Mouse (Mus musculus) layer of hippocampus, postnatal 25 days (tissue): ENCODE measurements around the gene Mms19. TPM values are rescaled to one million over a fixed set of nuclear protein-coding genes. Genes with fewer than 3 reads are reported as not detected.
A peak's percentile ranks its signal among the peaks of the same experiment; 100 is the strongest.

ENCODE experiments used
- DNase-seq, 2 experiments: peaks; one replicate each; pipeline ENCODE4 v3.0.0; 2022; ENCODE audit warnings: mixed read lengths in 2 of 2, low spot score in 1 of 2; ENCODE audit errors: extremely low spot score in 1 of 2
- total RNA-seq, 2 experiments: library from RNA; stranded (reverse); gene quantifications; 2 replicates each; pipeline ENCODE4 v1.2.3; 2021

The Mms19 gene
- 10 to 100 TPM; 28.6 to 42.0 TPM for total RNA-seq

DNA sequence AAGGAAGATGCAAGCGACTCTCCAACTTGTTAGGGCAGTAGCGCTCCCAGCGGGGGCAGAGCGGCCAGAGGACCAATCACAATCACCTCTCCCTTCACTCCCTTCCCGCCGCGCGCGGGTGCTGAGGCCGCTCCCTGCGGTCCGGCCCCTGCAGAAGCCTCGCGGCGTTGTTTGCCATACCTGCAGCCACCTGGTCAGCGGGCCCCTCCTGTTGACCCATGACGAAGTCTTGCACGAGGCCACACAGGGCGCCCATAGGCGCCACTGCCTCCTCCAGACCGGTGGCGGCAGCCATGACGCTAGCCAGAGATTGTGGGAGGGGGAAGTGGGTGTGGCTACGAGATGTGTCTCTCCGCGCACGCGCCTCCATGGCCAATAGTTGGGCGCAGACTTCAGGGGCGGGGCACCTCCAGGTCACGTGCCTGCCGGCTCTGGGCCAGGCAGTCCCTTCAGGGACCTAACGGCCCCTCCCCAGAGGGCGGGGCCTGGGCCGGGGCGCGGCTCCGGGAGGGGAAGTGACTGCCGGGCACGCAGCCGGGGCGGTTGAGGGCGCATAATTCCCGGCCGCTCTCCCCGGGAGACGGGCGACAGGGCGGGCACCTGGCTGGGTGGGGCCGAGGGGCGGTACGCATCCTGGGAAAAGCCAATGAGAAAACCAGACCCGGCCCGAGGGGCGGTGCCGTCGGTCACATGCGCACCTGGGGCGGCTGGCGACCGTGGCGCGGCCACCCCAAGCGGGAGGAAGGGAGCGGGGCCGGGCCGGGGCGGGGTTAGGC, at the start of gene Mms19:
TSS of gene Mms19 (minus strand) at position 339 of the 776 bp plus-strand sequence.
- DNase-seq, result peak; percentile 86 to 98

DNA sequence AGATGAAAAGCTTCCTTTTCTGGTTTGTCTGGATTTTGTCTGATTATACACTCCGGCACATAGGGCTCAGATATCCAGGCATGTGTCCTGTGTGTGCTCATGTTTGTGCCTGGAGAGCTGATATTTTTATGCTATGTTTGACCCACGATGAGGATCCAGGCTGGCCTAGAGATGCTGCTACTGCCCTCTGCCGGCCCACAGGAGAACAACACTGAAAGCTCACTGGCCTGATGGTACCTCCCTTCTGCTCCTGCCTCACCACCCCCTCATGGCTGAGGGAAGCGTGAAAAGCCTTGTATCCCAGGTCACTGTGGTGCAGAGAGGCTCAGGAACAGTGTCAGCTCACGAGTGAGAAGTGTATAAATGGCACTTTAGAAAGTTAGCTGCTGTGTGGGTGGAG, 45.2 kb upstream of the Mms19 start:
- peak; percentile 76 to 89 for DNase-seq

DNA sequence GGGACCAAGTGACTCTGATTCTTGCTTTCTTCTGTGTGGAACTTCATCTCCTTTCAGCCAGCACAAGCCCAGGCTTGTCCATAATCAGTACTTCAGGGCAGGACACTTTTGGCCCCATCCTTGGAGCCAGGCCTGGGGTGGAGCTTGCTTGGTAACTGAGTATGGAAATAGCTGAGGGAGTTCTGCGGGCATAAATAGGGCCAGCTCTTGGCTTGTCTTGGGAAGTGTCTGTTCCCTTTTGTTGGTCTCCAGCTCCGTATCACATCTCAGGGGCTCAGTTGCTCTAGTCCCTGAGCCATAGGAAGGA, 41.5 kb upstream of the Mms19 start:
- DNase-seq, result no peak

DNA sequence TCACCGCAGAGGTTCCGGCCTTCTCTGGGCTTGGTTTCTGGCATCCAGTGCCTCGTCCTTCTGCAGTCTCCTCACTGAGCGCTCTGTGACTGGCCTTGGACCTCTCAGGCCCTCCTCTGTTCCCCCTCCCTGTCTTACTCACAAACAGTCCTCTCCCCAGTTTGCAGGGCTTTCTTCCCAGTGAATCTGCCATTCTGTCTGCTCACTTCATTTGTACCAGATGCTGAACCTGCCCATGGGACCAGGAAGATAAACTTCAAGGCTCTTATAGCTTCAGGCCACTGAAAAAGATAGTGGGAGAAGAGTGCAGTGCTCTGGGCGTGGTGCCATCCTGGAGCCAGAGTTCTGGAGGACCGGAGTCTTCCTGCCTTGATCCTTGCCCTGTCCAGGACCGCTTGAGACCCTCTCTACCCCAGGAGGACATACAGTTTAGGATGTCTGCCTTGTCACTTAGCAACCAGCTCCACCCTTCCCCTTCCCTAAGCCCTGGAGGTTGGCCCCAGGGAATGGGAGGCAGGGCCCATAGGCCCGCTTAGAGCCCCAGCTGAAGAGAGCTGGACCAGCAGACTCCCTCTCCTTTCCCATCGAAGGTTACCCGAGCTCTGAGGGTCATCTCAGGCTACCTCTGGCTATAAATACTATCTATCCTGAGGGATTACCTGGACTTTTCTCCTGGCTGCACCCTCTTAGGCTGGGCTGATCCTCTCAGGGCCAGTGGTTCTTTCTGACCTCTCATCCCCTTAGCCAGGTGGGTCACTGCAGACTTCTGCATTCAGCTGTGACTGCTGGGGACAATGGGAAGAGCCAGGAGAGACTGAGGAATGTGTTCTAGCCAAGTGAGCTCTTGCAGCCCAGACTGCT, 41.0 kb upstream of the Mms19 start:
- no peak for DNase-seq

DNA sequence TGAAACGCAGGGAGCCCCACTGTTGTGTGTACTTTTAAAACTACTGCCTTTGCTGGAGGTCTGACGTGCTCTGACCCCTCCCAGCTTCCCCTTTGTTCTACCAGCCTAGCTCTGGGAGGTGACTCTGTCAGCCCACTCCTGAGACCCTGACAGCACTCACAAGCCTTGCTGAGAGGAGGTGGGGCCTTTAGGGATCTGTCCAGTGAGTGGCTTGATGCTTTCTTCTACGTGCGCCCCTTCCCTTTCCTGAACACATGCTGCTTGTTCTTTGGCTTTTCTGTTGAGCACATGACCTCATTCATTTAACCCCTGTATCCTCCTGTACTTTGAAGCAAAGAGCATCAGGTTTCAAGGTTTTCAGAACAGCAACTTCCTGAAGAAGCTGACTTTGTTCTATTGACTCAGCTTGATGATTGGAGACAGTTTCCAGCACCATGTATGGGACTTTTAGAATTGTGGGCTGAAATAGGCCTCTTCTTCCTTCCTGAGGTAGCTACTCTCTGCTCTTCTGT, 38.1 kb upstream of the Mms19 start:
- DNase-seq, result no peak

DNA sequence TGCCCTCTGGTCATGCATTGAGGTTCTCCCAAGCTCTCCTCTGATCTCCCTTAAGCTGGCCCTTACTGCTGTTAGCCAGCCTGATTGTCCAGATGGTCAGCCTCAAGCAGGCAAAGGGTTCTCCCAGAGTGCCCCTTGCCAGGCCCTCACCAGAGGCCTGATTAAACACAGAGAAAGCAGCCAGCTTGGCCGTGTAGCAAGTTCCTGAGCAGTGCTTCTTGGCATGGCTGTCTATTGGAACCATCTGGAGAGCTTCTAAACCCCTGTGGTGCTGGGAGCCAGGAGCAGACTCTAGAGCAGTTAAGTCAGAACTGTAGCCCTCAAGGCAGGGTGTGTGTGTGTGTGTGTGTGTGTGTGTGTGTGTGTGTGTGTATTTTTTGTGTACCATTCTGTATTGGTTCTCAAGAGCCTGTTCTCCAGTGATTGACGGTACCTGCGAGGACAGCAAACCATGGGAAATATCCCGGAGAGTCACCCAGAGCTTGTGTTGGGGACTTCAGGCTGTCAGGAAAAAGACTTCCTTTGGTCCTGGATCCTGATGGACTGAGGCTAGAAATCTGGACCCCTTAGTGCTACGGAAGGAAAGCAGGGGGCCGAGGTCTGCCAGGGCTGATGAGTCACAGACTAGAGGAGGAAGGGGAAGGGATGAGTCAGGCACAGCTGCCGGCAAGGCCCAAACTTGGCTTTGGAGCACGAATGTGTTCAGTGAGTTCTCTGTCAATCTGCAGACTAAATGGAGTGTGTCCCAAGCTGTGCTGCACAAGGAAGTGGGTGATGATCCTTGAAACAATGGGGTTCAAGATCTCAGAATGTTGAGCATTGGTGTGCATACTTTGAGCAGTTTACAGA, 36.7 kb upstream of the Mms19 start:
- DNase-seq, result peak; percentile 19 to 24

DNA sequence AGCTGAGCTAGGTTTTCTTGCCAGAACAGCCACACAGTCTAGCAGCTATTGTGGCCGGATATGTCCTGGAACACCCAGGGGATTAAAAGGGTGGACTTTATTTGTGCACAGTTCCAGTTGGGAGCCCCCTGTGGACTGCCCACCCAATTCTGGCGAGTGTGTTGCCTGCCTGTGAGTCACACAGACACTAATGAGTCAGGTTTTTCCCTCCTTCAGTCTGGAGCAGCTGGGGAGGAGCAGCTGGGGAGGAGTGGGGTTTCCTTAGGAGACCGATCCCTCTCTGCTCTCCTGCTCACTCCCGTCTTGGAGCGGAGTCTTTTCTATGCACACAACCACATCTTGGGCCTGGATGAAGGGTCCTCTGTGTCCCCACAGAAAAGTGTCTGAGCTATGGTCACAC, 35.9 kb upstream of the Mms19 start:
- DNase-seq, result peak in 1 of 2 experiments; percentile 17

DNA sequence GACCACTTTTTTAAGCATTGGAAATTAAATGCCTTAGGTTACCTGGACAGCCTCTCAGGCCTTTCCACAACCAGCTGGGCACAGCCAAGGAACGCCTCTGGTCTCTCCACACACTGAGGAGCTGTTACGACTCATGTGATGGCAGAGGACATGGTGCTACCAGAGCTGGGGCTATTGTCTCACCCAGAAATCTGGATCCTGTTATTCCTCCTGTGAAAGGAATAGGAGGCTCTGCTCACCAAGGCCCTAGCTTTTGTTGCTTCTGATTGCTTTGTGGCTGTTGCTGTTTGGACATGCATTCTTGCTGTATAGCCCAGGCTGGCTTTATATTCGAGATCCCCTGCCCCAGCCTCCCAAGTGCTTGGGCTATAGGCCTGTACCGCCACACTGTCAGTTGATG, 35.3 kb upstream of the Mms19 start:
- DNase-seq, result no peak

DNA sequence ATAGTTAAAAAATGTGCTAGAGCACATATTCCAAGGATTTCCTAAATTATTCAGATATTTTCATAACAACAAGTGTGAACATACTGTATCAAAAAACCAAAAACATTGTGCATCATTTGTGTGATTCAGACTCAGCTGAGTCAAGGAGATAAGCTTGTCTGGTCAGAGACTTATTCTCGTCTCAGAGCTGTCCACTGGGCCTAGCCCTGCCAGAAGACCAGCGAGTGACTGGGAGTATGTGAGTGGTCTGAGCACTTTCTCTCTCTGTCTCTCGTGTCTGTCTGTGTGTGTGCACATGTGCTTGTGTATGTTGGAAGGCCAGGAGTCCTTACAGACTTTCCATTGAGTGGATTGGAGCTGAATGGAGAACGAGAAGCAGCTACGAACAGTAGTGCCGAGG, 34.0 kb upstream of the Mms19 start:
- no peak for DNase-seq

DNA sequence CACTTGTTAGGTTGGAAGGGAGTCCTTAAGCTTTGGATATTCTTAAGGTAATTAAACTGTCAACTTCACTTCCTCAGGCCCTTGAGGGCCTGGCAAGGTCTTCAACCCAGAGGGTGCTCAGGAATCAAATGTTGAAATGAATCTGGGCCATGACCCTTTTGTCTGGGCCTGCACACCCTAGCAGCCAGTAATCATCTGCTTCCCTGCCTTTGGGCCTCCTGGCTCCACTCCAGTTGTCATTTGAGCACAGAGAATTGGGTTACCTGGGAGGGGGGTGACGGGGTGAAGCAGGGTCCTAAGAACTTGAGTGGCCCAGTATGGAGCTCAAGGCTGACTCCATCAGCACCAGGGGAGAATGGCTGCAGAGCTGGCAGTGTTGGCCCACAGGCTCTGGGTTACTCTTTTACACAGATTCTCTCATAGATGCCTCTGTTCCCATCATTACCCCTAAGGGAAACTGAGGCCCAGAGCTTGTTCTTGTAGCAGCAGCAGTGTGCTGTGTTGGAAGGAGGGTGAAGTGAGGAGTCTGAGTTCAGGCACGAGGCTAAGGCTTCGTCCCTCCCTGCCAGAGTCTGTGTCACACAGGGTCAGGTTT, 33.4 kb upstream of the Mms19 start:
- DNase-seq, result no peak

DNA sequence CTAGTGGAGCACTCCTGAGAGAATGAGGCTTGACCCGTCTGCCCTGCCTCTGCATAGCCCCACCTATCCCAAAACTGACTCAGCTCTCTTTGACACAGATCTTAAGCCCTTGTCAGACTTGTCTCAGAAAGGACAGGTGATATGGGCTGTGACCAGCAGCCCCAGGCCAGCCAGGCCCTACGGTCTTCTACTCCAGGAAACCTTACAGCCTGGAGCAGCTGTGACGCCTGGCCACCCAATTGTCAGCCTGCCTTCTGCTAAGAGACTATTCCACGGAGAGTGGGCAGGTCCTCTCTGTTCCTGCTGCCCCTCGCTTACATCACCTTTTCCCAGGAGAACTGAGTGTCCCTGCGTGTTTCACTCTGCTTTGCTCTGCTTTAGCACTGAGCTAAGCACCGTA, 30.2 kb upstream of the Mms19 start:
- DNase-seq, result no peak

DNA sequence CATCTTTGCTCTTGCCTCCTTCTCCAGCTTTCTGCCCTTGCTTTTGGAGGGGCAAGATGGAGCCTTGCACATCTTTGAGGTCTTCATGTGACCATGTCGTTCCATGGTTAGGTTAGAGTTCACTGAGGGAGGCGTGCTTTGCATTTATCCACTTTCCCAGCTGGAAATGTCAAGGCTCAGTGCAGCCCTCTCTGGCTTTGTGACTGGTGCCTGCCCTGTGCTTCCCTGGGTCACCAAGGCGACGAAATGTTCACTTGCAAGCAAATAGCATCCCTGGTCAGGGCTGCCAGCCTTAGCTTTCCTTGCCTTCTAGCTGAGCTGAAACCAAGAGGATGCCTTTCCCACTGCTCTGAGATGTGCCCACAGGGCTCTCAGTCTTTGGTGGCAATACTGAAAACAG, 29.5 kb upstream of the Mms19 start:
- DNase-seq, result no peak

DNA sequence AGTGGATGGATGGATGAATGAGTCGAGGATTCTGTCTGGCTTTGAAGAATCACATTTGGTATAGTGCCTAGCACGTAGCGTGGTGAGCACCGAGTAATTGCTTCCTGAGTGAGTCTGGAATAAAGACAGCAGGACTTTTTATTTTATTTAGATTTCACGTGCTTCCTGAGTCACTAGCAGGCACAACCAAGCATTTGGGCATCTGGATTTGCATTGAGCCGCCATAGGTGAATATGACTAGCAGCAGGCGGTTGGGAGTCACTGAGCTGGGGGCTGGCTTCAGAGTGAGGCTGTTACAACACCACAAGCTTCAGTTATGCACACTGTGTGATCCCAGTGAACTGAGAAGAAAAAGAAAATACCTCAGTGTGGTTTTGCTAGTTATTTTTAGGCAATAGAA, 28.1 kb upstream of the Mms19 start:
- no peak for DNase-seq

DNA sequence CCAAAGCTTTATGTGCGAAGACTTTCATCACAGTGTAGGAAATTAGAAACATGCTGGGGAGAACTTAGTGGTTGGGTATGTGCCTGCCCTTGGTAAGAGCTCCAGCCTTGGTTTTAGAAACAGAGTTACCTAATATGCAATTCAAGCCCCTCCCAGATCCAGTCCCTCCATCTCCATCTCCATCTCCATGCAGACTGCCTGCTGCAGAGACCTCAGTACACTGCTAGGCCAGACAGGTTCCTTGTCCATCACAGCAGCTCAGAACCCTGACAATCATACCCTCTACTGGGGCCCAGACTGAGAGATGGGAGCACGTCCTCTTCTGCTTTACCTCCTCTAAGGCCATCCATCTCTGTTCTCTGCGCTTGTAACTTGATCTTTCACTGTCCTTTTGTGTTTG, 27.6 kb upstream of the Mms19 start:
- DNase-seq, result no peak

DNA sequence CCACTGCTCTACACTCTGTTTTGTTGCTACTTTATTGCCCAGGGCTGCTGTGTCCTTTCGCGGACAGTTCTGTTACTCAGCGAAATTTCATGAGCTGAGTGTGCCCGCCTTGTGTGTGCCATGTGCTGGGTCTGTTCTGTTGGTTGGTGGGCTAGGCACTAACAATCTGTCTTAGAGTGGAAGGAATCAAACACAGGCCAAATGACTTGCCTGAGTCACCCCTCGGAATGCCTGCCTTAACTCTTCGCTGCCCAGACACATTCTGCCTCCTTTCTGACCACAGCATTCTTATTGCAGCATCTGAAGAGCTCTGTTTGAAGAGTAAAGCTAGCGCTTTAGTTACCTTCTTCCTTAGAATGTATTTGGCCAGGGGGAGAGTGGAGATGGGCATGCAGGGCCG, 25.6 kb upstream of the Mms19 start:
- no peak for DNase-seq

DNA sequence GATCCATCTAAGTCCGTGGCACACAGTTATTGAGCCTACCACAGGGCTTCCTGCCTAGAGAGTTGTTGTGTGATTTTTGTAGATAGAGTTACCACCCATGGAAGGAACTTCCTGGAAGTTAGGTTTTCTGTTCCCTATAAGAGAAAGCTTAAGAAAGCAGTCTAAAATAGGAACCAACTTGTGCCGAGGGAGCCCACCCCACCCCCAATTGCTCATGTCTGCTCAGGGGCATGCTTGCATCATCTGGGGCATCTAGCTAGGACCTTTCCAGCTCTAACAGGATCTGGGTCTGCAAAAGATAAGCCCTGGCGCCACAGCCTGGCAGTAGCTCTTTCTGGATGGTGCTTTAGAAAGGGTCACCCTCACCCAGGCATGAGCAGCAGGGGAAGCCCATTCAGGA, 24.7 kb upstream of the Mms19 start:
- no peak for DNase-seq

DNA sequence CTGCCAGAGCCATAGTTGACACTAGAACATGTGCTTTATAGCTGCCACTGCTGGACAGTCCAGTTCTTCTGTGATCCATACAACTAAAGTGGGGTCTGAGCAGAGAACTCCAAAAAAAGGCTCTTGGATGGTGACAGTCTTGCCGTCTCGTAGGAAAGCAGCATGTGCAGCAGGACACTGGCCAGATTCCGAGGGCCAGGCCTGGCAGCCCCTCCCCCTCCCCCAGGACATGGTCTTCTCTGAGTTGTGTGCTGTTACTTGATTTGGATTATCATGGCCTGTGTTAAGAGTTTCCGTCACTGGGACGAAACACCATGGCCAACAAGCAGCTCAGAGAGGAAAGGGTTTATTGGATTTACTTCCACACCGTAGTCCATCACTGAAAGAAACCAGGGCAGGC, 23.3 kb upstream of the Mms19 start:
- no peak for DNase-seq

DNA sequence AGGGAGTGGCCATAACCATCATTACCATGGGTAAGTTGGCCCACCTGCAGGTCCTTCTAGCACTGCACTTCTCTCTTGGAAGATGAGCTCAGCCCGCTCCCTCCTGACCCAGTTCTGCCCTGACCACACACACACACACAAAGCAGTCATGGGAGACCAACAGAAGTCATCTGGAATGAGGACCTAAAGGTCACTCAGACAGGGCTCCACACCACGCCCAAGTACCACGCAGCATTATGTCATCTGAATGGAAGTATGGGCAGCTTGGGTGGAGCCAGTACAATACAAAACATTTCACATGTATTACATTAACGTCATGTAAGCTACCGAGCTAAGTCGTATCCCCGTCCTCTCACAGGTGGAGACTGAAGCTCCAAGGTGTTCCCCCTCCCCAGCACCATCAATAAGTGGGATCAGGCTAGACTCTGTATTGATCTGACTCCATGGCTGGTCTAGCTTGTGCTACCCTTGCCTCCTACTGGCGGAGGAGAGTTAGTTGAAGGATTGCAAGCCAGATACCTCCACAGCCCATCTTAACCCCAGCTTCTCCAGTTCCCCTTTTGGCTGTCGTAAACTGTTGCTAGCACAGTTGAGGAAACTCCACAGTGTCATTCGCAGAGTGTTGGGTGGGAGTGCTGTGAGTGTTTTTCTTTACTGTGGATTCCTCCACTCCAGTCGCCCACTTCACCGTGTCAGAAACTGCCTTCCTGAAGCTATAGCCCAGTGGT, 20.5 kb upstream of the Mms19 start:
- DNase-seq, result no peak

DNA sequence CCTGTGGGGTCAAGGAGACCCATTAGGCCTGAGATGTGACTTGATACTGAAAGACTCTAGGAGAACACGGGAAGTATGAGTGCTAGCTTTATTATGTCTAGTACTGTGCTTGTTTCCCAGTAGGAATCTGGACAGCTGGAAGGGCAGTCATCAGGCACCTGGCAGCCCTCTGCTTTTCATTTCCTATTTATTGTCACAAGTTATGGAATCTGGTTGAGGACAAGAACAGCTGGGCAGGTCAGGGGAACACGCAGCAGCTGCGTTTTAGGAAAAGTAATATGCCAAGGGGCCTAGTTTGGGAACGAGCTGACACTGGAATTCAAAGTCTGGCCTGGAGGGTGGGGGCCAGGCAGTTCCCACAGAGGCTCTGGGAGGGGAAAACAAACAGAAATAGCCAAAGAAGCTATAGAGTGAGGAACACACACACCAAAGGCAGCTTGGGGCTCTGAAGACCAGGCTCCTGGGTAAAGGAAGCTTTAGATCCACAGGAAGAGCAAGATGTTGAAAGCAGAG, 19.5 kb upstream of the Mms19 start:
- DNase-seq, result no peak
